Mouse (Mus musculus): ENCODE data around the gene Hmga2.
A peak's percentile ranks its signal among the peaks of the same experiment; 100 is the strongest.

The Hmga2 gene

DNA sequence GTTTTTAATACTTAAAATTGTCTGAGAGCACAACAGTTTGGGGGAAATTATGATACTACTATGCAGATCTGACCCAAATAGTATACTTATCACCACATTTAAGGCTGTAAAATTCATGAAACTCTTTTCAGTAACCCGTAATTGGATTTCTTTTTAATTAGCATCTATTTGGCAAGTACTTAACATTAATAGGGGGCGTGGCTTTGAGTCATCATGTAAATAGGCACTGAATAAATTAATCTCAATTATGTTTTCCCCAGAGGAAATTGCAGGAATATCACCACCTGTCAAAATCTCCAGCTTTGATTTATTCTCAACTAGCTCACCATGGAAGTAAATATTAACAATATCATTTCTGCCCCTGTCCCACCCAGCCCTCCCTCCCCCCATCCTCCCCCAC is 3.7 kb downstream of the Hmga2 start:
- DNase-seq = no peak

DNA sequence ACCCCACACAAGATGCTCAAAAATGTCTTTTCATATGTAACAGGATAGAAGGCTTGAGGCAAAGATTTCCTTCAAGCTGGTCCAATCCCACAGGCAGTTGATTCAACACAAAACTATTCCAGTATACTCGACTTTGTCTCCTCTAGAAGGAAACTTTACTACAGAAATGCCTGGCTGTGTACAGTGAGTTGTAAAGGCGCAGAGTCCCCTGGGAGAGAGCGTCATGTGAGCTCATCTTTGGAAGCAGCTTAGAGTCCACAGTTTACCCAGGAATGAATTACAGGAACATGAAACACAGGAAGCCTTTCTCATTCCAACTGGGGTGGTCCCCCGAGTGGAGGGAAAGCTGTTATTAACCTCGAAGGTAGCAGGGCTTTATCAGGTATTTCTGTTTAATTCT is 11.1 kb downstream of the Hmga2 start:
- no peak for DNase-seq

DNA sequence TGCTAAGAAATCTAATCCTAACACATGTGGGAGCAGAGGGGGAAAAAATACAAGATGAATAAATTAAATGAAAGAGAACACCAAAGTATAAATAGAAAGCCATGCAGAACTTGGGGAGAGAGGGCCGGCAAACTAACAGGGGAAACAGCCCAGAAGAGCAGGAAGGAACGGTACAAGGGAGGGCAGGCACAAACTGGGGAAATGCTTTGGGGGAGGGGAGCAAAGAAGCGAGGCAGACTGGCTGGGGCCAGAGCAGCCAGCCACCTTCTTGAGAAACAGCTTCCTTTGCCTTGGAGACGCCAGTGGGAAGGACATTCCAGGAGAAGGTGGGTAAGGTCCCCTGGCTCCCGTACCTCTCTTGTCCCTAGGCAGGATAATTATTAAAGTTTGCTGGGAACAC is 14.5 kb downstream of the Hmga2 start:
- DNase-seq = peak; percentile 10 to 41

DNA sequence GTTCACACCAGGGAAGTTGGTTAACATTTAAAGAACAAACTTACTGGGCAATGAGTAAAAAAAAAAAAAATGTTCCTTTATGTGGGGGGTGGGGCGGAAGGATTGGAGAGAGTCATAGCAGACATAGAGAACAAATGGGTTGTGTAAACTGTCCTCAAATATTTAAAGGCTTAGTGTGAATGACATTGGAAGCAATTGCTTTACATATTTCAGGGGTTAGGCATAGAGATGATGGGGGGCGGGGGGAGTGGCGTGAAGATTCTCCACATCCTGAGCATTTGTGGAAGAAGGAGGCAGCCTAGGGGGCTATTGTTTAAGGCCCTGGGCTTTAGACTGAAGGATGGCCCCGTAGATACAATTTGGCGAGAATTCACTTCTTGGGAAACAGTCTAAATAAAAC is 15.0 kb downstream of the Hmga2 start:
- DNase-seq = no peak

DNA sequence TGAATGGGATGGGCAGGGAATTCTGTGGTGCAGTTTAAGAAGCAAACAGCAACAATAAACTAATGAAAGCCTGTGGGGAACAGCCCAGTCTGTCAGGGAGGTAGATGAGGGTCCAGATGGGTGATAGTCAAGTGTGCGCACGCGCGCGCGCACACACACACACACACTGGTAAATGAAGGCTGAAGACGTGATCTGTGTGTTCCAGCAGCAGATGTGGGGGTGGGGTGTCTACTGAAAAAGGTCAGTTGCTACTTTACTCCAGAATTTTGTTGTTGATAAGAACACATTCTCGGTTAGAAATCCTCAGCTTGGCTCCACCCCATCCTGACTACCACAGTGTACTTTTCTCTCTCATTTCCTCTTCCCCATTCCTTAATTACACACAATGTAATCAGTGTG is 17.4 kb downstream of the Hmga2 start:
- no peak for DNase-seq

DNA sequence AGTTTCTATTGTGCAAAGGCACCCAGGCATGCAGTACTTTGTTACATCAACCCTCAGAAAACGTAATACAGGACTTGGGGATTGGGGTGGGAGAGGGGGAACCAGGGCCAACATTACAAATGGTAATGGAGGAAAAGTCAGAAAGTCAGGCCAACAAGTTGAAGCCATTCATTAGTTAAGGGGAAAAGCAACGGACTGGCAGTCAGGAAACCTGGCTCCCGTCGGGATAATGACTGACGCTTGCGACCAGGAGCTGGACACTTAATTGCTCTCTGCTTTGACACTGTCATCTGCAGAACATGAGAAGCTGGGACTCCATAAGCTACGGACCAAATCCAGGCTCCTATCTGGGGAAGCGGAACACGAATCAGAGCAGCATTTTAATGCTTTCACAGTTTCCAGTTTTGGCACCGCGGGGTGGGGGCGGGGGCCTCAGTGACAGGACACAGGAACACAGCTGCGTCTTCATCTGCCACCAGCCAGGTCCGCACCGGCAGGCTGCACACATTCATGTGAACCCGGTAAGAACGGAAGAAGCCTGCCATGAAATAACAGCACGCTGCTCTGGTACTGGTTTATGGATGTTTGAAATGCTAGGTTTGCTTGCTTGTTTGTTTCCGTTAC is 26.5 kb downstream of the Hmga2 start:
- no peak for DNase-seq

DNA sequence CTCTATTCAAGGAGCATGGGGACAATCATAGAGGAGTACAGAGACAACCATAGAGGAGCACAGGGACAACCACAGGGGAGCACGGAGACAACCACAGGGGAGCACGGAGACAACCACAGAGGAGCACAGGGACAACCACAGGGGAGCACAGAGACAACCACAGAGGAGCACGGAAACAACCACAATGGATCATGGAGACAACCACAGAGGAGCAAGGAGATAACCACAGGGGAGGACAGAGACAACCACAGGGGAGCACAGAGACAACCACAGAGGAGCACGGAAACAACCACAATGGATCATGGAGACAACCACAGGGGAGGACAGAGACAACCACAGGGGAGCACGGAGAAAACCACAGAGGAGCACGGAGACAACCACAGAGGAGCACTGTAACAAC is 29.5 kb downstream of the Hmga2 start:
- DNase-seq = no peak

DNA sequence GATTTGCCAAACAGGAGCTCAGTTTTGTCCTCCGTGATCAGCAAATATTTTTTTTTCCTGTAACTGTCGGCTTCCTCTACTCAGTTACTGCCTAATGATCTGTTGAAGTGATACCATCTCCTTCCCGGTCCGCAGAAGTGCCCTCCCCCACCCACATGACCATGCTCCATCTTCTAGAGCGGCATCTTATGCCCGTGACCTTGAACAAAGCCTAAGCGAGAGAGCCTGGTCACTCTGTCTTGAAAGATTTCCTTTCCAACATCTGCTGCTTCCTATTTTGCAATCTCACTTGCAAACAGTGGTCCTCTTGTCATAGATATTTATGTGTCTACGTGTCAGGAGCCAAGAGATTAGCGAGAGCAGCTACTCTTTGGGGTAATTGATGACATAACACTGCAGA is 30.1 kb downstream of the Hmga2 start:
- DNase-seq = peak in 1 of 2 experiments; percentile 21

DNA sequence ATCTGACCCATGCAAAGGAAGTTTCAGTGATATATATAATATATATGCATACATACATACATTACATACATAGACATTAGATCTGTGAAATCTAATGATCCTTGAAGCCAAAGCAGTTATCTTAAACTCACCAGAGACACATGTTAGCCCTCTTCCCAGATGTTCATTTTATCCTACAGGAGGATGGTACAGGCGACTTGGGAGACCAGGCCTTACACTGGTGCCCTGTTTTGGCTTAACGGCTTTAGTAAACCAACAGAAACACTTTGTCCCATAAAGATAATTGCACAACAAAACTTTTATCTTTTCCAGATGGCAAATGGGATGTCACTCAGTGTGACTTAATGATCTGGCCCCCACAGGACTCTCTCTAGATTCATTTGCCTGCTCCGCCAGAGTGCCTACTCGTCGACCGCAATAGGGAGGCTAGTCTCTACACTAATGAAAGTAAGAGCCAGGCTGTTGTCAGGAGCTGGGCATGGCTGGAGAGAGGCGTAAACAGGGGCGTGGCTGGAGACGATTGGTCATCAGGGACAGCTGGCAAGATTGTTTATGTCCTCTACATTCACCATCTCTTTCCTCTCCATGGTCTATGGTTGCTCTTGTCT is 31.7 kb downstream of the Hmga2 start:
- no peak for DNase-seq

DNA sequence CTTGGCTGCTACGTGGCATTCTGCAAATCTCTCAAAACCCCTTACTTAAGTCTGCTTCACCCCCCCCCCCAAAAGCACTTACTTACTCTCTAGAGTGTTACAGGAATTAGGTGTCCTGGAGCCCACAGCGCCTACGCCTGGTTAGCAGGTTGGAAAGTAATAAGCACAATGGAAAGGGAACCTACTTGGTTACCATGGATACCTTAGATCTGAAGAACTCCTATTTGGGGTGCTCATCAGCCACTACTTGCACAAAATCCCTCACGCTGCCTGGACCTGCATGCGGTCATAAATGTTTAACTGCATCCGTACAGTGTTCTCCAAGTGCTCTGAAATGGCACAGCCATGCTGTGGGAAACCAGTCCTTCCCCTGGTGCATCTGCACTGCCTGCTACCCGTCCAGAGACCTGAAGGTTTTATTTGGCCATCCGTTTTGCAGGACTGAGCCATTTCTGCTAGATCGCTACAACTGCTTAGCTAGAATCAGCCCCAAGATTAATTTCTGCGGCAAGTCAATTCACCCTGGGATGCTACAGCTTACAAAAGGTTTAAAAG is 32.4 kb downstream of the Hmga2 start:
- DNase-seq = no peak

DNA sequence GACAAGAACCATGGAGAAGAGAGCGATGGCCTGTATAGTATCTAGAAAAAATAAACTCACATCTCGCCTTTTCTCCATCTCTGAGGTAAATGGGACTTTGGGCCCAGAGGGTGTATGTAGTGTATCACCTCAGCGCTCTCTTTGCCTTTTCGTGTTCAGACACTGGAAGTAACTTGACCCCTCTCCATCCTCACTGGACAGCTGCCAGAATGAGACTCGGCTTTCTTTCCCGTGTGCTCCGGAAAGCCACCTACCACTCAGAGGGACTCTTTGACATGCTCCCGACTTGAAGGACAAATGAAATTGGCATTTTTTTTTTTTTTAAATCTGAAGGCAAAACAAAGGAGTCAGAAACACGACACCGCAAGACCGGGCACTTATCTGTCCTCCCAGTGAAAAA is 35.0 kb downstream of the Hmga2 start:
- no peak for DNase-seq

DNA sequence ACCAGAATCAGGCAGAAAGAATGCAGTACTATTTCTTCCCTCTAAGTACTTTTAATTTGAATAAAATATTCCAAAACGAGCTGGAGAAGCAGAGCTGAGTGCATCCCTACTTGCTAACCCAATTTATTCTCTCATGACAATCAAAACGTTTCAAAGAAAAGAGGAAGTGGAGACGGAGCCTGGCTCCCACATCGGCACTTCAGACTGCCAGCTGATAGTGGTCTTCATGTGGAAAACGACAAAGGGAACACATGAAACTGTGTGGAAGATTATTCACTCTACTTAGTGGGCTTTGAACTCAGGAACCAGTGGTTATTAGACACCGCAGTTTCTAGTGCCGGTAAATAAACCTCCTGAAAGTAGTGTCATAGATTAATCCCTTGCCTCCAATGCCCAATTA is 41.8 kb downstream of the Hmga2 start:
- no peak for DNase-seq

DNA sequence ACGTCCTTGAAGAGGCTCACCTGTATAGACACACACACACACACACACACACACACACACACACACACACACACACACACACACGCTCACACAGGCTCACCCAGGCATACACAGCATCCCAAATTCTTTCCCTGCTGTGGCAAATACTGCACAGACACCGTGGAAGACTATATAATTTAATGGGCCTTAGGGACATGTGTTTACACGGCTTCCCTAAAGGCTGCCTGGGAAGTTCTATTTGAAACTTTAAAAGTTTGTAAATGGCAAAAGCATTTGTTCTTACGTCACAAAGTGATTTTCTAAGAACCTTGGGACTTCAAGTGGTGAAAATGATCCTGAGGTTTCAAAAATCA is 42.8 kb downstream of the Hmga2 start:
- no peak for DNase-seq

DNA sequence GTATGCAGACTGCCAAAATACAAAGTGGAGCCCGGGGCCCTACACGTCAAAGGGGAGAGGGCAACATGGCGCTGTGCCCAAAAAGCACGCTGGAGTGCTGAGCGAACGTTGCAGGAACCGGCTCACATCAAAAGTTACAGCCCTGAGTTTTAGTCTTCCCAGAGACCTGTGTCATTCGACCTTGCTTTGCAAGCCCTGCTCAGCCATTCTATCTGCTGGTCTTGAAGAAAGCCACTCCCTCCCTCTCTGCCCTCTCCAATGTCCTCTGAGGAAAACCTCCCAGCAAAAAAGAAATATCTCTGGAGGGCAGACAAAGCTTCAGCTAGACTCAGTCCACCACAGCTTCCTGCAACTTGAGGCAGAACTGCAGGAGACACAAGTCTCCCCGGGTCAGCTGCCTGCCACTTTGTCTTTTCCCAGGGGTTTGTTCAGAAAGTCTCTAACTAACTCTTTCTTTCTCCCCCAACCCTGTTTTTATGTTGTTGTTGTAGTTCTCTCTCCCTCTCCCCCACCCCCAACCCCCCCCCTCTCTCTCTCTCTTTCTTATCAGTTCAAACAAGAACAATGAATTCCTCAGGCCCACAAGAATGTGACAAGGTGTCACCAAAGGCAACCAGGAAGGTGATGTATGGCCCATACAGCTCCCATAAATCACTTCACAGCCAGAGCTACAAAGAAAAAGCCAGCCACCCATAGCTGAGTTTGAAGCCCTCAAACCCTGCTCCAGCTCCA is 43.4 kb downstream of the Hmga2 start:
- no peak for DNase-seq

DNA sequence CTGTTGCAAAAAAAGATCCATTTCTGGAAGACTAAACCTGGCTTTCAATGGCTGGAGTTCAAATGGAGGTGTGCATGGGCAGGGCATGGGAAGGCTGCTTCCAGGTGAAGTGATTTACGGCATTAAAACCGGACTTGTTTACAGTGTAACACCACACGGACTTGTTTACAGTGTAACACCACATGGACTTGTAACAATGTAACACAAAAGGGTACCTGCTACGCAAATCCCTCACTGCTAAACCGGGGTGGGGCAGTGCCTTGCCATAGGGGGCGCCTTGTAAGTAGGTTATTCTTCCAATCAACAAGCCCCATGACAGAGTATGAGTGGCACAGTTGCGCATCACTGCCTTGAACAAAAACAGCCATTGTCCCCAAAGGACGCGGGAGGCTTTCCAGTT is 44.2 kb downstream of the Hmga2 start:
- no peak for DNase-seq

DNA sequence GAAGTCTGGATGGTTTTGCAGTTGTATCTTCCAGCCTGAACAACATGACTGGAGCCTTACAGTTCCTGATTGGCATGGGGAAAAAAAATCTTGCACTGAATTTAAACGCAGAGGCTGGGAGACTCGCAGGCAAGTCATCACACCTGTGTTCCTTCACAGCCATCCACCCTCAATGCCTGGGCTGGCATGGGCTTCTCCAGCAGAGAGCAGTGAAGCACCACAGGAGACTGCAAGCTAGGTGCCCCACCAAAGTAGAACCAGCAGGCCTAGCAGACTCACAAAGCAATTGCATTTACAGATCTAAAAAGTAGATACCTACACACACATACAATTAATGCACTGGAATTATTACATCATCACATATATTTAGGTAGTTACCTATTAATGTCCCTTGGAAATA is 44.8 kb downstream of the Hmga2 start:
- DNase-seq = peak in 1 of 2 experiments; percentile 27

DNA sequence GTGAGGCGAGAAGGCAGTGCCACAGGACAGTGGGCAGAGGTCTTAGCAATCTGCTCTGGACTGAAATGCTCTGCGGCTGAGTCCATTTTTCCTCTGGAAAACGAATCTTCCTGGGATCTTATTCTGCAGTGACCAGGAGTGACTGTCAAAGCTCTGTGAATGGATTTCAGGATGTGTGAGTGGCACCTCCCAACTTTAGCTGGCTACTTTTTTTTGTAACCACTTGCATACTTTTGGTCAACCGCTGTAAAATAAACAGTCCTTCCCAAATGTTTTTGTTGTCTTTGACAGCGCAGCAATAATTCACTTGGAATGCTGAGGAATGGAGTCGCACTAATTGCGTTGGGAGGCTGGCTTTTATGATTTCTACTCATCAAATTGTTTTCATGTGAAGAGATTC is 45.8 kb downstream of the Hmga2 start:
- no peak for DNase-seq

DNA sequence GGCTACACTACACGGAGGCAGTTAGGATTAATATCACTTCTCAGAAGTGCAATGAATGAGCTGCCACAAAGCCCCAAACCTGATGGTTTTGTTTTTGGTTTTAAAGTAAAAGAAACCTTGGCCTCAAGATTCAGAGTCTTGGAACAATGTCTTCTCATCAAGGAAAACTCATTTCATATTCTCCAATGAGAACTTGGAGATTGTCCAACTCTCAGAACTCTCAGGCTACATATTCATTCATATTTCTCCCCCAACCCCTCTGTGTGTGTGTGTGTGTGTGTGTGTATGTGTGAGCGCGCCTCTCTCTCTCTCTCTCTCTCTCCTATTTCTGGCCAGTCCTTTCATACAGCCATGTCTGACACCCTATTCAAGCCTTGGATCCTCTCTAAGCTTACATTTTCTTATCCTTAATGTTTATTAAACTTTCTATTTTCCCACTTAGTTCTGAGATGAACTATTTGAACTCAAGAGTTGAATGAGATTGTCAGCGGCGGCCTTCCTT is 46.5 kb downstream of the Hmga2 start:
- DNase-seq = no peak

DNA sequence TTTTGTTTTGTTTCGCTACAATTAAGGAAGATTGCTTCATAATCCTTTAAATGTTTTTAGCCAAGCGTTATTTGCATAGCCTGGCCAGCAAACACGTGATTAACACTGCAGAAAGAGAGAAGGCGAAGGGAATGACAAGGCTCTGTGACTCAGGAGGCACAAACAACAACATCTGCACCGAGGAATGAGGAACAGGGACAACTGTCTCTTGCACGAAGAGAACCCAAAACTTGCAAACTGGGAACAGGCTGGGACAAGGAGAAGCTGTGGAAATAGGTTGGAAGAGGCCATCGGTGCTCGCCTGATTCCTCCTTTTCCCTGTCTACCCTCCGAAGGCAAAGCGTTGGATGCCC is 47.1 kb downstream of the Hmga2 start:
- no peak for DNase-seq

DNA sequence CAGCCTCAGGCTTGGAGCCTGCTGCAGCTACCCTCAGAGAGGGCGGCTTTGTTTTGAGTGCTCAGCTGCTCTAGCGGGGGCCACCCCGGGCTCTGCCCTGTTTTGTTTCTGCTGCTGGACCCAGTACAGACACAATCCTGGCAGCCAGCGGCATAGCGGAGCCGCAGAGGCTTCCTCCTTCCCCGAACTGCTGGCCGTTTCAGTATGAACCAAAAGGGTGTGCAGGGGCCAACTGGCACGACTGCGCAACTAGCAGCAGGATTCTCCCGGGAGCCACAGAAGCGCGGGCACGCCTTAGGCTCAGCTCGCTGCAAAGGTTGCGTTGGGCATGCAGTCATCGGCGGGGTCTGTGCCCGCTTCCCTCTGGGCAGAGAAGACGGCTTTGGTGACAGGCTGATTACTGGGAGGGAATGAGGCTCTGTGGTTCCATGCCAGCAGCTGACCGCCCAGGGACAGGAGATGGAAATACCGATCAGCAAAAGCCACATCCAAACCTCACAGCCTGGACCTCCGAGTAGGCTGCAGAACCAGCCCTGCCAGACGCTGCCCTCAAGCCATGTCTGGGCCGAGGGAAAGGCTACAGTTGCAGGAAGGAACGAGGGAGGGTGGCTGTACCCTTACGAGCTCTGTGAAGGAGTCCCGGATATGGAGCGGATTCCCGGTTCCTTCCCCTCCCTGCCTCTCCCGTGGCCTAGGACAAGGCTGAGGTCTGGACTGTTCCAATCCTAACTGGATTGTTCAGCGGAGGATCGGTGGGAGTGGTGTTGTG is 47.7 kb downstream of the Hmga2 start:
- DNase-seq = peak; percentile 26 to 49

DNA sequence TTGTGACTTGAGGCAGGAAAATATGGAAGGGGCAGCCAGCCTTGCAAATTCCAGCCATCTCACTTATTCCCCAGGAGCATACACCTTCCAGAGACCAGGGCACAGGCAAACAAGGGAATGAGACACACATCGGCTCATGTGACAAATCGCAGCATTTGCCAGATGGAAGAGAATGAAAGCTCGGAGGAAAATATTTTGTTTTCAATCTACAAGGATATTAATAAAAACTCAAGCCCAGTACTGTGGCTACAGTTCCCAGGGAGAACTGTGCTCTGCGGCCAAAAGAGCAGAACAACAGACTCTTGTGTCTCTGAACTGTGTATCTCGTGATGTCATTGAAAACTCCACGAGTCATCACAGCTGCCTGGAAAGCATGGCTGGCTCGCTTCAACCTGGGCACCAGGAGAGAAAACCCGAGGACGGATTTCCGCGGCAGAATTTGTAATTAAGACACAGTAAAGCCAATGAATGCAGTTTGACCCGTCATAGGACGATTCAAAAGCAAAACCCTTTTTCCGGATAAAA is 50.1 kb downstream of the Hmga2 start:
- DNase-seq = no peak

DNA sequence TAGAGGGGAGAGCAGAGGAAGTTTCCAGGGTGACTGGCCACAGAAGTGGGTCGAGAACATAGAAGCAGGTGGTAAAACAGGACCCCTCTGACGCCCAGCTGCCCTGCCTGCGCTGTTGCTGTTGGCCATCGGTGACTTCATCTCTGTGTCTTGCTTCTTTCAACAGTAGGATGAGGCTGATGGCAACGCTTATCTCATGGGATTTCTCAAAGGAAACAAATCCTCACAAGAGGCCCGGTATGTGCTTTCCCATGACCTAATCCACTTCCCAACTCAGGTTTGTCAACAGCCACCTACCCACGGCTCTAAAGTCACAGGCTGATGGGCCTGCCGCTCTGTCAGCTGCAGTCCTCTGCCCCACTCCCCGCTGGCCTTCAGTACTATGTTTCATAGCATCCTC is 52.3 kb downstream of the Hmga2 start:
- no peak for DNase-seq

DNA sequence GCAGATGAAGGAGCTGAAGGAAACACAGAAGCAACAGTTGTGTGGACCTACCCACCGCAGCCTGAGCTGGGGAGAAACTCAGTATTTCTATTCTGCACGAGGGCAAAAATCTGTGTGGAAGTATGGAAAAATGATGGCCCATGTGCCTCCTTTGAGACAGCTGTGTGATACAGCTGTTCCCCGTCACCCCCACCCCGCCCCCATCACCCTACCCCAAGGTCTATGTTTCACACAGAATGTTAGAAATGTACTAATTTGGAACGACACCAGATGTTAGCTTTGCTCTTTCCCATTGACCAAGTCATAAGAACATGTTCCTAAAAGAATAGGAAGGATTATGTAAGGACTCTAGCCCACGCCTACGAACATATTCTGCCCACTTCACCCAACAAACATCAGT is 53.0 kb downstream of the Hmga2 start:
- no peak for DNase-seq
